Mouse (Mus musculus) neural tube, embryonic 11.5 days (tissue): ENCODE data around the gene Cfap74. TPM values are rescaled to one million over a fixed set of nuclear protein-coding genes. Genes with fewer than 3 reads are reported as not detected.

Source experiments
- ATAC-seq: fragments of 200-750 bp; cut with Nextera tagmentation; 2 replicates; pipeline ENCODE4 v1.8.0; 2017; ENCODE audit warnings: moderate number of reproducible peaks, mild to moderate bottlenecking, moderate TSS enrichment, moderate library complexity; ENCODE audit not compliant: insufficient read depth, low FRiP score, low TSS enrichment
- DNase-seq: peaks from one replicate; pipeline ENCODE4 v3.0.0-alpha.2; 2015; ENCODE audit warnings: low spot score
- H3K27ac ChIP-seq: fragments of 300-500 bp; sonication (generic); 2 replicates; pipeline ENCODE4 v1.5.1; 2014; ENCODE audit warnings: low read depth, mild to moderate bottlenecking, low read length
- H3K27me3 ChIP-seq: fragments of 300-500 bp; sonication (generic); 2 replicates; pipeline ENCODE4 v1.6.1; 2014; ENCODE audit warnings: mild to moderate bottlenecking, low read length, mixed read lengths; ENCODE audit not compliant: control insufficient read depth, insufficient read depth
- H3K36me3 ChIP-seq: fragments of 300-500 bp; sonication (generic); 2 replicates; pipeline ENCODE4 v1.6.1; 2014; ENCODE audit warnings: mild to moderate bottlenecking, low read length, moderate library complexity, mixed read lengths; ENCODE audit not compliant: control insufficient read depth, insufficient read depth
- H3K4me1 ChIP-seq: fragments of 300-500 bp; sonication (generic); 2 replicates; pipeline ENCODE4 v1.6.1; 2014; ENCODE audit warnings: low read length, mixed read lengths; ENCODE audit not compliant: control insufficient read depth, insufficient read depth
- H3K4me2 ChIP-seq: fragments of 300-500 bp; sonication (generic); 2 replicates; pipeline ENCODE4 v1.6.1; 2014; ENCODE audit warnings: low read depth, mild to moderate bottlenecking, moderate library complexity
- H3K4me3 ChIP-seq: fragments of 300-500 bp; sonication (generic); 2 replicates; pipeline ENCODE4 v1.5.1; 2014; ENCODE audit warnings: low read depth, low read length
- H3K9ac ChIP-seq: fragments of 300-500 bp; sonication (generic); 2 replicates; pipeline ENCODE4 v1.6.1; 2014; ENCODE audit warnings: mild to moderate bottlenecking, low read length
- H3K9me3 ChIP-seq: fragments of 300-500 bp; sonication (generic); 2 replicates; pipeline ENCODE4 v1.6.1; 2016; ENCODE audit warnings: low read length; ENCODE audit not compliant: control insufficient read depth
- WGBS: fragments of 180-500 bp; shearing (Covaris S2); extraction: QIAGEN DNeasy Blood & Tissue Kit; methylation state at CpG from one replicate; pipeline ENCODE4 v1.1.7; 2014; 5-methylcytosine and 5-hydroxymethylcytosine counted together
- polyA plus RNA-seq: library from polyadenylated mRNA; unstranded; fragments of >200 nt; fragmentation: Nextera tagmentation; extraction: Ambion mirVana; gene quantifications from 2 replicates; pipeline ENCODE4 v1.2.1, GENCODE M21; 2014

The Cfap74 gene
- polyA plus RNA-seq, 1 experiment from 2014 or later: 5.6 TPM

GRCm38 (mm10) chr4:155491529-155492130, 82.6 kb downstream of the Cfap74 start:
- Histone ChIP-seq H3K36me3 (no peaks in the 10 kb centered on the region), H3K9ac (peak overlapping the region; percentile 98), H3K4me1 (peaks cover 14% of the 10 kb centered on the region), H3K27me3 (no peaks in the 10 kb centered on the region), H3K4me2 (peak overlapping the region; percentile 86), H3K4me3 (peak overlapping the region; percentile 100), H3K9me3 (no peaks in the 10 kb centered on the region), H3K27ac (peak overlapping the region; percentile 90)
- WGBS: 0% methylated on average over 49 of the region's 54 CpGs
- ATAC-seq: peak; percentile 76
- peak; percentile 70 for DNase-seq

GRCm38 (mm10) chr4:155492131-155492633, 83.2 kb downstream of the Cfap74 start:
- peak overlapping the region; percentile 90 for H3K27ac ChIP-seq
- H3K9me3 ChIP-seq: no peaks in the 10 kb centered on the region
- peak overlapping the region; percentile 100 for H3K4me3 ChIP-seq
- DNase-seq: peak; percentile 71
- no peak; the same call in 1 of the 2 replicates for ATAC-seq
- under 1% methylated on average over 50 of the region's 51 CpGs for WGBS
- peaks cover 14% of the 10 kb centered on the region for H3K4me1 ChIP-seq
- H3K4me2 ChIP-seq: peak overlapping the region; percentile 86
- peak overlapping the region; percentile 98 for H3K9ac ChIP-seq
- H3K27me3 ChIP-seq: no peaks in the 10 kb centered on the region
- no peaks in the 10 kb centered on the region for H3K36me3 ChIP-seq

GRCm38 (mm10) chr4:155494891-155495290, 85.9 kb downstream of the Cfap74 start:
- no peak overlapping the region for H3K4me3 ChIP-seq
- H3K9me3 ChIP-seq: no peaks in the 10 kb centered on the region
- DNase-seq: no peak
- H3K9ac ChIP-seq: no peak overlapping the region
- 85% methylated on average over 4 of the region's 4 CpGs for WGBS
- no peak overlapping the region for H3K4me2 ChIP-seq
- H3K4me1 ChIP-seq: peaks cover 14% of the 10 kb centered on the region
- no peak for ATAC-seq
- no peaks in the 10 kb centered on the region for H3K36me3 ChIP-seq
- no peaks in the 10 kb centered on the region for H3K27me3 ChIP-seq
- H3K27ac ChIP-seq: no peak overlapping the region

- 81% methylated on average over 3 of the region's 3 CpGs for WGBS
- Histone ChIP-seq H3K4me3 (no peak overlapping the region), H3K27me3 (no peaks in the 10 kb centered on the region), H3K9me3 (no peaks in the 10 kb centered on the region), H3K4me2 (no peak overlapping the region), H3K9ac (no peak overlapping the region), H3K27ac (no peak overlapping the region), H3K36me3 (no peaks in the 10 kb centered on the region), H3K4me1 (peaks cover 10% of the 10 kb centered on the region)
- ATAC-seq (no peak), DNase-seq (no peak)
Measured at GRCm38 (mm10) chr4:155497963-155498362, 89.0 kb downstream of the Cfap74 start.

GRCm38 (mm10) chr4:155501126-155501525, 92.1 kb downstream of the Cfap74 start:
- no peak overlapping the region for H3K4me2 ChIP-seq
- 79% methylated on average over 2 of the region's 2 CpGs for WGBS
- H3K4me1 ChIP-seq: no peaks in the 10 kb centered on the region
- ATAC-seq: no peak
- no peak overlapping the region for H3K27ac ChIP-seq
- no peaks in the 10 kb centered on the region for H3K27me3 ChIP-seq
- no peak overlapping the region for H3K4me3 ChIP-seq
- DNase-seq: no peak
- no peaks in the 10 kb centered on the region for H3K36me3 ChIP-seq
- H3K9me3 ChIP-seq: no peaks in the 10 kb centered on the region
- H3K9ac ChIP-seq: no peak overlapping the region

- DNase-seq: no peak
- H3K9ac ChIP-seq: no peak overlapping the region
- 73% methylated on average over 8 of the region's 8 CpGs for WGBS
Measured at GRCm38 (mm10) chr4:155505067-155505466, 96.1 kb downstream of the Cfap74 start.

GRCm38 (mm10) chr4:155505671-155506295, 96.8 kb downstream of the Cfap74 start:
- 88% methylated on average over 5 of the region's 5 CpGs for WGBS
- no peaks in the 10 kb centered on the region for H3K4me1 ChIP-seq
- H3K9me3 ChIP-seq: no peaks in the 10 kb centered on the region
- no peak for ATAC-seq
- no peak overlapping the region for H3K9ac ChIP-seq
- DNase-seq: no peak
- H3K4me2 ChIP-seq: no peak overlapping the region
- no peak overlapping the region for H3K4me3 ChIP-seq
- H3K27me3 ChIP-seq: no peaks in the 10 kb centered on the region
- H3K27ac ChIP-seq: no peak overlapping the region
- no peaks in the 10 kb centered on the region for H3K36me3 ChIP-seq

More at GRCm38 (mm10) chr4:155505067-155505466, 96.1 kb downstream of the Cfap74 start:
- no peak for ATAC-seq
- H3K36me3 ChIP-seq: no peaks in the 10 kb centered on the region
- H3K27ac ChIP-seq: no peak overlapping the region
- H3K4me3 ChIP-seq: no peak overlapping the region
- no peaks in the 10 kb centered on the region for H3K9me3 ChIP-seq
- no peaks in the 10 kb centered on the region for H3K27me3 ChIP-seq
- no peaks in the 10 kb centered on the region for H3K4me1 ChIP-seq
- no peak overlapping the region for H3K4me2 ChIP-seq

GRCm38 (mm10) chr4:155508614-155509013, 99.6 kb downstream of the Cfap74 start:
- Histone ChIP-seq H3K4me2 (no peak overlapping the region), H3K27ac (no peak overlapping the region), H3K4me1 (no peaks in the 10 kb centered on the region), H3K4me3 (no peak overlapping the region), H3K36me3 (no peaks in the 10 kb centered on the region), H3K27me3 (no peaks in the 10 kb centered on the region), H3K9ac (no peak overlapping the region), H3K9me3 (no peaks in the 10 kb centered on the region)
- DNase-seq (no peak), ATAC-seq (no peak)
- 95% methylated on average over 4 of the region's 4 CpGs for WGBS

- no peak overlapping the region for H3K27ac ChIP-seq
- H3K9ac ChIP-seq: no peak overlapping the region
- H3K36me3 ChIP-seq: no peaks in the 10 kb centered on the region
- no peaks in the 10 kb centered on the region for H3K4me1 ChIP-seq
- no peak for DNase-seq
- no peaks in the 10 kb centered on the region for H3K9me3 ChIP-seq
- H3K4me2 ChIP-seq: no peak overlapping the region
- 75% methylated on average over 1 of the region's 1 CpGs for WGBS
- H3K27me3 ChIP-seq: no peaks in the 10 kb centered on the region
- no peak overlapping the region for H3K4me3 ChIP-seq
- ATAC-seq: no peak
Measured at GRCm38 (mm10) chr4:155510981-155511380, 102.0 kb downstream of the Cfap74 start.
